ENCODE assay signal across 24 mouse cellular contexts in the genomic region with DNA sequence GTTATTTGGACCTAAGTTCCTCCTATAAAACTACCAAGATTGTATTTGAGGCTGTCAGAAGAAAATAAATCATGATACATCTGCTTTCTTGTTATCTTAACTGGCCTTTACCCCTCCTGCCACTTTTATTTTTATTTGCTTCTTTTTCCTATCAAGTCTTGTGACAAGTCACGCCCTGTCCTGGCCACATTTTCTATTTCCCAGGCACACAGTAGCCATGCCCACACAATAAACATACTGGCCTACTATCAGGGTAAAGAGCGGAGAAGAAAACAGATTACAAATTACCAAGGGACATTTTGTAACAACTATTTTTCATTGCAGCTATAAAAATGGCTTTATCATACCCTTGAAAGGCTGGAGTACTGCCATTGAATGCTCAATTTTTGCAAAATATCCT. TPM values are rescaled to one million over a fixed set of nuclear protein-coding genes. Genes with fewer than 3 reads are reported as not detected.
DNase-seq lines count a peak whose midpoint lies in the region; ATAC-seq and TF ChIP-seq lines count a peak whose summit lies in the region.
"Had no signal": no experiment of that assay in that cellular context is flagged by ENCODE, and none has a peak within 500 bp of the region (broad histone marks: within the 10 kb centered on the region; RNA-seq: fewer than 3 reads in every experiment).

No protein-coding gene starts in this region.

- TF ChIP-seq EP300 in stomach, postnatal 0 days (optimal IDR thresholded peaks at IDR 0.05) = no peak

- no peaks in the 10 kb centered on the region for H3K27me3 ChIP-seq in intestine, embryonic 16.5 days (replicated peaks; ENCODE audit: control insufficient read depth, insufficient read depth, low read length)
- H3K27me3 ChIP-seq in intestine, embryonic 15.5 days (replicated peaks) = no peaks in the 10 kb centered on the region
- no peaks in the 10 kb centered on the region for H3K27me3 ChIP-seq in intestine, postnatal 0 days (replicated peaks; ENCODE audit: control insufficient read depth, insufficient read depth, low read length)
- H3K27me3 ChIP-seq in small intestine, adult 2 months (ENCODE audit: control insufficient read depth, insufficient read depth, low read length) = no peaks in the 10 kb centered on the region
- no peaks in the 10 kb centered on the region for H3K27me3 ChIP-seq in stomach, postnatal 0 days (ENCODE audit: control insufficient read depth, insufficient read depth, low read length)
- H3K27me3 ChIP-seq: CH12.LX had no signal

- no peaks in the 10 kb centered on the region for H3K9me3 ChIP-seq in intestine, embryonic 16.5 days (ENCODE audit: control insufficient read depth, low read length)
- no peaks in the 10 kb centered on the region for H3K9me3 ChIP-seq in intestine, embryonic 15.5 days
- no peaks in the 10 kb centered on the region for H3K9me3 ChIP-seq in intestine, postnatal 0 days (ENCODE audit: control insufficient read depth)
- H3K9me3 ChIP-seq in stomach, postnatal 0 days (ENCODE audit: control insufficient read depth, low read length) = no peaks in the 10 kb centered on the region
- H3K9me3 ChIP-seq: G1E had no signal

- DNase-seq in stomach, postnatal 0 days (ENCODE audit: low spot score) = no peak
- no peak for DNase-seq in right cerebral cortex, postnatal 25 days
- DNase-seq in urinary bladder, postnatal 10 days (ENCODE audit: low spot score) = no peak
- no peak for DNase-seq in cerebellum, postnatal 10 days
- DNase-seq: adrenal gland, adult 2 months; adrenal gland, adult 8-10 months; adrenal gland, postnatal 10 days; adrenal gland, postnatal 14 days; adrenal gland, postnatal 25 days; adrenal gland, postnatal 36 days; B cell, adult 2 months; cerebellum, adult 11 months; cerebellum, adult 11-12 months had no signal

- H3K36me3 ChIP-seq in intestine, embryonic 16.5 days (ENCODE audit: control insufficient read depth, insufficient read depth, low read length) = no peaks in the 10 kb centered on the region
- H3K36me3 ChIP-seq in intestine, embryonic 15.5 days = no peaks in the 10 kb centered on the region
- no peaks in the 10 kb centered on the region for H3K36me3 ChIP-seq in intestine, postnatal 0 days (ENCODE audit: control insufficient read depth, insufficient read depth)
- H3K36me3 ChIP-seq in small intestine, adult 2 months (ENCODE audit: control insufficient read depth, insufficient read depth, low read length) = no peaks in the 10 kb centered on the region
- no peaks in the 10 kb centered on the region for H3K36me3 ChIP-seq in stomach, postnatal 0 days (ENCODE audit: control insufficient read depth, insufficient read depth, low read length)
- H3K36me3 ChIP-seq: G1E had no signal

- H3K9ac ChIP-seq in intestine, embryonic 16.5 days (ENCODE audit: low read depth, low read length) = no peak overlapping the region
- no peak overlapping the region for H3K9ac ChIP-seq in intestine, embryonic 15.5 days
- H3K9ac ChIP-seq in intestine, postnatal 0 days (ENCODE audit: low read depth, low read length) = no peak overlapping the region
- no peak overlapping the region for H3K9ac ChIP-seq in stomach, postnatal 0 days (ENCODE audit: low read length)

- ATAC-seq in intestine, embryonic 16.5 days = peak; percentile 74
- ATAC-seq in intestine, embryonic 15.5 days = no peak
- ATAC-seq in intestine, postnatal 0 days = peak; percentile 89
- 0 out of 2 replicates have a peak, but pooled peaks have one; percentile 38 for ATAC-seq in stomach, postnatal 0 days (ENCODE audit: low FRiP score, low TSS enrichment)
- ATAC-seq: activated CD4-positive, CD25-positive, alpha-beta regulatory T cell, adult 4 months; CD4-positive, CD25-positive, alpha-beta regulatory T cell, adult 4 months; Patski had no signal

- H3K27ac ChIP-seq in intestine, embryonic 16.5 days (ENCODE audit: low read length) = no peak overlapping the region
- no peak overlapping the region for H3K27ac ChIP-seq in intestine, embryonic 15.5 days
- no peak overlapping the region for H3K27ac ChIP-seq in intestine, postnatal 0 days (ENCODE audit: low read depth, low read length)
- peak overlapping the region; percentile 62 for H3K27ac ChIP-seq in small intestine, adult 2 months (ENCODE audit: insufficient read depth, low read depth, low read length)
- H3K27ac ChIP-seq in stomach, postnatal 0 days (replicated peaks) = no peak overlapping the region

- WGBS in intestine, embryonic 16.5 days = 66% methylated on average over 2 of the region's 2 CpGs
- WGBS in intestine, embryonic 15.5 days = 67% methylated on average over 2 of the region's 2 CpGs
- 46% methylated on average over 2 of the region's 2 CpGs for WGBS in intestine, postnatal 0 days
- WGBS in small intestine, adult 2 months = 18% methylated on average over 2 of the region's 2 CpGs
- 61% methylated on average over 2 of the region's 2 CpGs for WGBS in stomach, postnatal 0 days

- no peak overlapping the region for H3K4me2 ChIP-seq in intestine, embryonic 16.5 days (ENCODE audit: low read depth, low read length)
- no peak overlapping the region for H3K4me2 ChIP-seq in intestine, embryonic 15.5 days (replicated peaks)
- no peak overlapping the region for H3K4me2 ChIP-seq in intestine, postnatal 0 days (replicated peaks; ENCODE audit: low read depth)
- H3K4me2 ChIP-seq in stomach, postnatal 0 days (replicated peaks; ENCODE audit: low read depth) = no peak overlapping the region

- H3K4me3 ChIP-seq in intestine, embryonic 16.5 days (ENCODE audit: low read length) = no peak overlapping the region
- H3K4me3 ChIP-seq in intestine, embryonic 15.5 days (replicated peaks) = no peak overlapping the region
- H3K4me3 ChIP-seq in intestine, postnatal 0 days (ENCODE audit: low read depth, low read length) = no peak overlapping the region
- H3K4me3 ChIP-seq in small intestine, adult 2 months (ENCODE audit: low read depth, low read length) = no peak overlapping the region
- no peak overlapping the region for H3K4me3 ChIP-seq in stomach, postnatal 0 days (ENCODE audit: low read depth, low read length)

- TF ChIP-seq POLR2A in small intestine, adult 2 months (IDR thresholded peaks at IDR 0.05; ENCODE audit: low read depth, low read length) = no peak

- H3K4me1 ChIP-seq in intestine, embryonic 16.5 days (ENCODE audit: control insufficient read depth, insufficient read depth, low read length) = no peaks in the 10 kb centered on the region
- H3K4me1 ChIP-seq in intestine, embryonic 15.5 days (replicated peaks) = no peaks in the 10 kb centered on the region
- H3K4me1 ChIP-seq in intestine, postnatal 0 days (replicated peaks; ENCODE audit: control insufficient read depth, insufficient read depth, low read length) = no peaks in the 10 kb centered on the region
- H3K4me1 ChIP-seq in small intestine, adult 2 months (ENCODE audit: control insufficient read depth, insufficient read depth, insufficient read length, low read length) = no peaks in the 10 kb centered on the region
- no peaks in the 10 kb centered on the region for H3K4me1 ChIP-seq in stomach, postnatal 0 days (replicated peaks; ENCODE audit: control insufficient read depth, insufficient read depth)

- TF ChIP-seq CTCF in intestine, postnatal 0 days (IDR thresholded peaks at IDR 0.05; ENCODE audit: low read depth) = no peak
- TF ChIP-seq CTCF in small intestine, adult 2 months (IDR thresholded peaks at IDR 0.05; ENCODE audit: extremely low read depth, insufficient read length, insufficient replicate concordance, low read depth, low read length) = no peak
- no peak for TF ChIP-seq CTCF in stomach, postnatal 0 days (IDR thresholded peaks at IDR 0.05; ENCODE audit: low read depth)

RNA-seq across cellular contexts. Expression of a gene that starts 10.6 kb away (rescaled TPM):
- polyA plus RNA-seq in intestine, embryonic 16.5 days (2015; fragmentation: Nextera tagmentation; extraction: Ambion mirVana) = 7.4 and 13.6 TPM in 2 replicates
- polyA plus RNA-seq in intestine, embryonic 15.5 days (2015; fragmentation: Nextera tagmentation; extraction: Ambion mirVana) = 2.3 and 3.0 TPM in 2 replicates
- 74.9 and 83.8 TPM in 2 replicates for polyA plus RNA-seq in intestine, postnatal 0 days (2015; fragmentation: Nextera tagmentation; extraction: Ambion mirVana)
- 15.6 and 39.1 TPM in 2 replicates for polyA plus RNA-seq in small intestine, adult 2 months (2012; rRNA removed)
- not detected in 2 replicates for polyA plus RNA-seq in stomach, postnatal 0 days (2015; fragmentation: Nextera tagmentation; extraction: Ambion mirVana)
- polyA plus RNA-seq: activated CD4-positive, CD25-positive, alpha-beta regulatory T cell, adult 4 months; adrenal gland, adult 2 months; brain, embryonic 14.5 days; C2C12; CD4-positive, CD25-positive, alpha-beta regulatory T cell, adult 4 months; G1E; Patski had no signal
